Mouse (Mus musculus) ovary, postnatal 14 days (tissue): ENCODE data around the gene Clec16a.
A peak's percentile ranks its signal among the peaks of the same experiment; 100 is the strongest.

ENCODE experiments used
- DNase-seq: peaks from one replicate; pipeline ENCODE4 v3.0.0; 2022; ENCODE audit warnings: low spot score

Clec16a gene

GRCm38 (mm10) chr16:10585165-10585564 is 40.0 kb downstream of the Clec16a start:
- DNase-seq = no peak

DNA sequence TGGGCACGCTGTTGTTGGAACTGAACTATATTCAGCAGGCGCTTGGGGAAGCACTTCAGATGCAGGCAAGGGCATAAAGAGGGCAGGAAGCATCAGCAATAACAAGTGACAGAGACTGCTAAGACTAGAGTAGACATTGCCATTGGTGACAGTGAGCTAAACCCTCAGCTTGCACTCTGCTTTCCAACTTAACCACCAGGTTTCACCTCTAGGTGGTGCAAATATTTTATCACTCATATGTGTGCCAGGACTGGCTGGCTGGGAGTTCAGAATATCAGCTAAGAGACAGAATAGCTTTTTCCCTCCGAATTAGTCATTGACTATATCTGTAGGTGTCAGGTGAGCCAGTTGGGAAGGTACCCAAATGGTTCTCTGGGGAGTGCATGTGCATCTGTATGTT is 41.4 kb downstream of the Clec16a start:
- no peak for DNase-seq

GRCm38 (mm10) chr16:10599888-10600740 is 55.0 kb downstream of the Clec16a start:
- DNase-seq = no peak

DNA sequence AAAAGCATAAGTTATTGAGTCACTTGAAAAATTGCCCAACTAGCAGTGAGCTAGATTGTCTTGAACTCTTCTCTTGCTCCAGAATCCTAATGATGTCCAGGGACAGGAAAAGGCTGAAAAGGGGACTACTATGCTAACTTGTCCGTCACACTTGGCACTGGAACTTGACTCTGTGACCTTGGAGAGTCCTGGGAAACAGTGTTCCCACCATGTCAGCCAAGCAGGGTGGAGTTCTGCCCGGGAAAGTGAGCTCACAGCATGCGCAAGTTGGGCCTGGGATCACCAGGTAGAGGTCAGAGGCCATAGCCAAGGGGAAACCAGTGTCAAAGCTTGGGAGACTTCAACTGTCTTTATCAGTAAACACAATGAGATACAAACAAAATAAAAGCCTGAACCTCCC is 62.7 kb downstream of the Clec16a start:
- DNase-seq = no peak

- no peak for DNase-seq
Observed at GRCm38 (mm10) chr16:10609921-10610320, 64.8 kb downstream of the Clec16a start.

DNA sequence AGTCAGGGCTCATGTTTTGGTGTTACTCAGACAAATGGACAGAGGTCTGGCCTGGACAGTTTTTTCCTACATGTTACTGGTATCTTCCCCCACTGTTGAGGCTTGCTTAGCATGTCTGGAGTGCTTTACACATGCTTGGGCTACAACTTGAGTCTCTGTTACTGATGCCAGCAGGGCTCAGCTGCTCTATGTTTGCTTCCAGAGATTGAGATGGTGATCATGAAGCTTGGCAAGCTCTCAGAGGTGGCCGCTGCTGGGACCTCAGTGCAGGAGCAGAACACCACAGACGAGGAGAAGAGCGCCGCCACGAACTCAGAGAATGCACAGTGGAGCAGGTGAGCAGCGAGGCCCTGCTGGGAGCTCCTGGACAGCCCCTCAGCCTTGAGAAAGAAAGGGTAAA is 65.7 kb downstream of the Clec16a start:
- DNase-seq = no peak

- no peak for DNase-seq
Observed at GRCm38 (mm10) chr16:10611306-10611705, 66.2 kb downstream of the Clec16a start.

- DNase-seq = no peak
Observed at GRCm38 (mm10) chr16:10613996-10614395, 68.9 kb downstream of the Clec16a start.

GRCm38 (mm10) chr16:10620961-10621614 is 75.9 kb downstream of the Clec16a start:
- no peak for DNase-seq

GRCm38 (mm10) chr16:10621710-10622109 is 76.6 kb downstream of the Clec16a start:
- no peak for DNase-seq

- DNase-seq = no peak
Observed at GRCm38 (mm10) chr16:10626116-10626515, 81.0 kb downstream of the Clec16a start.

DNA sequence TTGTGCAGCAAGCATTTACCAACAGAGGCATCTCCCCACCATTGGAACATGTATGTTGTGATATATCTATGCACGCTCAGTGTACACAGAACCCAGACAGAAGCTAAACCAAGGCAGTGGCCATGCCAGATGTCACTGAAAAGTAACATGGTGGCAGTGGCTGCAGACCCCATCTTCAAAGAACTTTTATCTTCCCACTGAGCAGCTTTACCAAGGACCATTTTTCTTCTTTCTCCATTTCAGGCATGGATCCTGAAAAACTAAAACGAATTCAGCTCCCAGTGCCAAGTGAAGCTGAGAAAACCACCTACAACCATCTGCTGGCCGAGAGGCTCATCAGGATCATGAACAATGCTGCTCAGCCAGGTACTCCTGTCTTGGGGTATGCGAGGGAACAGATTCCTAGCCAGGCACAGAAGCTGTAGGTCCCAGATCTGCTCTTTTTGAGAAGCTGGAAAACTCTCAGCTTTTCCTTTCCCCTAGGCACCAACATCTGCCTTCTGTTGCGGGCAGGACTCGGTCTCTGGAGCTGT is 82.1 kb downstream of the Clec16a start:
- no peak for DNase-seq

DNA sequence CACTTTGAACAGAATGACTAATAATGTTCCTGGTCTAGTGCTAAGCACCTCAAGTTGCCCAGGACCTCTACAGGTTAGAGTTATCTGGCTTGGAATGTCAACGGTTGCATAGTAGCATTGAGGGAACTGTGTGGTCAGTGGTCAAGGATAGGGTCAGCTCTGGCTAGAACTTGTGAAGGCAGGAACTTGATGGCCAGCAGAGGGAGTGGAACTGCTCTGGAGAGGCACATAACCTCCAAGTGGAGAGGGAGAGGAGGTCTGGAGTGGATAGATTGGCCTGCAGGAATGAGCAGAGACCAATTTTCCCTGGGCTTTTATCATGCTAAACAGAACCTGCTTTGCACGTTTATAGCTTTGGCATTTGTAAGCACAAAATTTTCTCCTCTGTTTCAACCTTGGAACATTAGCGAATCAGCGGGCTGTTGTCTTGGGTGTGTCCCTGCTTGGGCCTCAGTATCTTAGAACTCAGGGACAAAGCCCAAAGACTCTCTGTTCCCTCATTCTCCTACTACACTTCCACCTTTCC is 83.0 kb downstream of the Clec16a start:
- no peak for DNase-seq

DNA sequence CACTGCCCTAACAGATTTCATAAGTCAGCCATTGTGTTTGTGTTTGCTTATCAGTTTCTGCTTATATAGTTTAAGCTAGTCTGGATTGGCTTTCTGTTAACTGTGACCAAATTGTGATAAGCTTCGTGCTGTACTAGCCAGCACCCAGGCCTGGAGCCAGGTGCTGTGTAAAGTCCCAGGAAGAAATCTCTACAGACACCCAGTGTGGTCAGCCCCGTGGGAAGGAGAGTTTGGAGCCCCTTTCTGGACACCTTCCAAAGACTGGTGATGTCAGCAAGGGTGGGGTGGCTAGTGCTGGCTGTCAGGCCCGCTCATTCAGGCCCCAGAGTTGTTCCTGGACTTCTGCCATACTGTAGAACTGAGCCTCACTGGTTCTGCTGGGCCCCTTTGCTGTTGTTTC is 83.8 kb downstream of the Clec16a start:
- no peak for DNase-seq

GRCm38 (mm10) chr16:10629361-10629760 is 84.2 kb downstream of the Clec16a start:
- no peak for DNase-seq

DNA sequence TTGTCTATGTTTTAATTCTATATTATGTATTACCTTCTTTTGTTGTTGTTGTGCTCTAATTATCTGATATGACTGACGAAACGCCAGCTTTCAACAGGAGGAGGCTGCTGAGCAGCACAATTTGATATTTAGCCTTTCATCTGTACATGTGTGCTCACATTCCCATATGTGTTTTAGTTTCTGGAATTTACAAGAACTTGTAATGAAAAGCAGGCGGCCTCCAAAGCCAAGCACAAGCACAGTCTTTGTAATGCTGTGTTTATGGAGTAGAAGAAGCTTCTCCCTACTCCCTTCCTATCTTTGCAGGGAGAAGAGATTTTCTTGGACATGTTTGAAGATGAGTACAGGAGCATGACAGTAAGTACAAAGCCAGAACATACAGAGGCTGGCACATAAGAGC is 89.8 kb downstream of the Clec16a start:
- no peak for DNase-seq

- DNase-seq = no peak
Observed at GRCm38 (mm10) chr16:10637898-10638297, 92.8 kb downstream of the Clec16a start.

DNA sequence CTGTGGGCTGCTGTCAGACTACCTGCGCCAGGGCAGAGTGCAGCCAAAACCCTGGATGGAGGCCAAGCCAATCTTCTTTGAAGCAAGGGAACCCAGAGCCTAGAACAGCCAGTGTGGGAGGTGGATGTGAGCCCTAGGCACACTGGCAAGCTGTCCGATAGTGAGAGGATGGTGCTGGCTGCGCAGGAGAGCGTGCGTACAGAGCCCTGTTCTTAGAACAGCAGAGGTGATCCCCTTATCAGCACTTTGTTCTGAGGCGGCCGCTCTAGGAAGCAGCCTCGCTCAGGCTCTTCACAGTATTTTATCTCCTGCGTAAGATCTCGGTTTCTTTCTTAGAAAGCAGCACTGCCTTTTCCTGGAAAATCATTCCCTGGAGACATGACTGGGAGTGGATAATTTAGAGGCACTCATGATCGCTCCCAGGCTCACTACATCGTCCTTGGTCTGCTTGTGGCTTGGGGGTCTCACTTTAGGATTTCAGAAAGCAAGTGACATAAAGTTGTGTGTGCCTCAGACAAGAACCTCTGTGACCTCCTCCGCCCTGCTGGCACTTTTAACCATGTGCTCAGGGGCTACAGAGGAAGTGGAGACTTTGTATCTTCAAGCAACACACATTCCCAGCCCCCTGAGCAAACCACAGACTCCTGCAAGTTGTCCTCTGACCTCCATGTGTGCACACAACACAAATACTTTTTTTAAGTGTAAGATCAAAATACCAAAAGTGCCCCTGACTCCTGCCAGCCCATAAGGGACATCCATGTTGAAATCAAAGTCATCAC is 94.2 kb downstream of the Clec16a start:
- no peak for DNase-seq

DNA sequence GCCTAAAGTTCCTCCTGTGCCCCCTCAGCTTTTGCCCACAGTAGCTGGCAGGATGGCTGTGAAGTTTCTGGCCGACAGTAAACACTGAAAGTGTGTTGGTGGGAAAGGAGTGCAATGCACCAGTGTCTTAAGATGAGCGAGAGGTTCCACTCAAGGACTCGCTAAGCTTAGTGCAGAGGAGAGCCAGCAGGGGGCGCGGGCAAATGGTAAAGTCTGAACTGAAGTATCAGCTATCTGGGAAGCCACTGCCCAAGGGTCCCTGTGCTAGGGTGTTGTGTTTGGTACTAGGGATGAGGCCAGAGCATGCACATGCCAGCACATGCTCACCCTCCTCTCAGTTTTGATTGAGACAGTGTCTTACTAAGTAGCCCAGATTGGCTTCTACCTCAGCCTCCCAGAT is 94.9 kb downstream of the Clec16a start:
- peak; percentile 79 for DNase-seq

DNA sequence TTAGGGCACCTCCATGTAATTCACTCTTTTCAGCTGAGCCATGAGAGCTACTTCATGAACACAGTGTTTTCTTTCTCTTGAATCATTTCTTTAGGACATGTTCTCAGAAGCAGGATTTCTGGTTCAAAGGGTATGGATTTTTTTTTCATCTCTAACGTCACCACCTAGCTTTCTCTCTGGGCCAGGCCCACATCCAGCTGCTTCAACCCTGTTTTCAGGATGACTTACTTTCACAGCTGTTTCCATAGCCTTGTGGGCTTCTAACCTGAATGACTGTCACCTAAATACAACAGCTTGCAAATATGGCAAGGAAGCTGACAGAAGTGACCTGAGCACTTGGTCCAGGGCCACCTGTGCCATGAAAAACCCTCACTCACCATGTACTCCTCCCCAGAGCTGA is 96.0 kb downstream of the Clec16a start:
- DNase-seq = no peak

GRCm38 (mm10) chr16:10642857-10643633 is 97.9 kb downstream of the Clec16a start:
- DNase-seq = no peak
